Mouse (Mus musculus) frontal cortex, postnatal 25 days (tissue): ENCODE measurements at regions not wholly inside any gene's neighbourhood (a gene's known extent, or its start where the extent isn't known, plus 50 kb on each side); places are given as distances from the start of the nearest gene placed in this dataset.

Source experiments
- DNase-seq, 2 experiments: peaks; one replicate each; pipeline ENCODE4 v3.0.0; 2022; ENCODE audit warnings: low spot score in 2 of 2

DNA sequence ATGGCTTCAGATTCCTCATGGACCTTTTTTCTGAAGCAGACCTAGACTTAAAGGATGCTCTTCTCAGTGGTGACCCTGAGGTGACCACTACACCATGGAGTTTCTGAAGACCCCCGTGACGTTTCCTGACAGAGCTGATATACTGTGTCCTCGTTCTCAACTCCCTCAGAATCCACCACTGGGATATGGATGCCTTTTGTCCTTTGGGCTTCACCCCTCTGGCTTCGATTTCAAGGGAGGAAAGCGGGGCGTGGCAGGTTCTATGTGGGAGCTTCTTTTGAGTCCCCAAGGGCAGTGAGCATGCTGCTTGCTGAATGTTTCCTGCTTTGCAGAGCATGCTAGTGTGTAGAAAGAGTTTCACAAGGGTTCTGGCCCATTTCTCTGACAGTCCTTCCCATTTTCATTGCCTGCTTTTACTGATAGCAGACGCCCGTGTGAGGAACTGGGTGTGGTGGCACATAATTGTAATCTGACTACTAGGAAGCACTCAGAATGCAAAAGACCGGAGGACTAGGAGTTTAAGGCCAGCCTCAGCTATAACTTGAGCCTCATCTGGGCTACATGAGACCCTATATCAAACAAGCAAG lies 204.0 kb upstream of the Id2 start:
- DNase-seq: no peak

DNA sequence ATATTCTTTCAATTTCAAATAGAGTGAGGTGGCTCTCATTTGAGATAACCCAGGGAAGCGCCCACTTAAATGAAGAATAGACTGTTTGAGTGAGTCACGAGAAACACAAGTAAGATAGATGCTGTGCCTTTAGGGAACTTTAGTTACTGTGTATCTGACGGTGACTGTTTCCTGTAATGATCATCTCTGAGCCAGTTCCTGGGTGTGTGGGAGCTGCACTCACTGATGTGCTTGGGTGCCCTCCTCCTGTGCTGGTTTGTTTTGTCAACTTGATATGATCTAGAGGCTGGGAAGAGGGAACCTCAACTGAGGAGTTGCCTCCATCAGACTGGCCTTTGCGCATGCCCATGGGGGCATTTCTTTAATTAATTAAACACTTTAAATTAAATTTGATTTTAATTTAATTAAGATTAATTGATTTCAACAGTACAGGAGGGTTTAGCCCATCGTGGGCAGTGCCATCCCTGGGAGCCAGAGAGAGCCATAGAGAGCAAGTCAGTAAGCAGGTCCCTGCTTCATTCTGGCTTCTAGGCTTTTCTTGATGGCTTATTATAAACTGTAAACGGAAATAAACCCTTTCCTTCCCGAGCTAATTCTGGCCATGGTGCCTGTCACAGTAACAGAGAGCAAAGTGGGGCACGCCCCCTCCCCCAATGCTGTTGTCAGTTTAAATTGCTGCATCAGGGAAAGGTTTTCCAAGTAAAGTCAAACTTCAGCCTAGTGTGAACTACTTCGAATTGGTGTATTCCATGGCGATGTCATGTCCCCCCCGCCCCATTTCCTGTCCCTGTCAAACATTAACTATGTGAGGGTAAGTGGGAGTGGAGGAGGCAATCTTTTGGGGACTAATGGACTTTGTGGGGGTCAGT lies 202.9 kb upstream of the Id2 start:
- no peak for DNase-seq

DNA sequence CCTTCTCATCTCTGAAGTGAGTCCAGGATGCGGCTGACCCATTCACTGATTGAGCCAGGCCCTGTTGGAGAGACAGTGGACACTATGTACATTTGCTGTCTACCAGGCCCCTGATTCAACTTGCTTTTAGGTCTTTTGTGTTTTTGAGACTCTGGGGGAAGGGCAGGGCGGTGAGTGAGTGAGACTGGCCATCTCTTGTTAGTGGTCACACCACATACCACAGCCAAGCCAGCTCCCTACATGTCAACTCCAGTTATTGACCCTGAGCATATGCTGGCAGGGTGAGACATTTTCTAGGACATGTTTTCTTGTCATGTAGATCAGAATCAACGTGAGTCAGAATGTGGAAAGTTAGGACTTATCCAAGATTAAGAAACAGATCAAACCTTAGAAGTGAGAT lies 201.8 kb upstream of the Id2 start:
- no peak for DNase-seq

DNA sequence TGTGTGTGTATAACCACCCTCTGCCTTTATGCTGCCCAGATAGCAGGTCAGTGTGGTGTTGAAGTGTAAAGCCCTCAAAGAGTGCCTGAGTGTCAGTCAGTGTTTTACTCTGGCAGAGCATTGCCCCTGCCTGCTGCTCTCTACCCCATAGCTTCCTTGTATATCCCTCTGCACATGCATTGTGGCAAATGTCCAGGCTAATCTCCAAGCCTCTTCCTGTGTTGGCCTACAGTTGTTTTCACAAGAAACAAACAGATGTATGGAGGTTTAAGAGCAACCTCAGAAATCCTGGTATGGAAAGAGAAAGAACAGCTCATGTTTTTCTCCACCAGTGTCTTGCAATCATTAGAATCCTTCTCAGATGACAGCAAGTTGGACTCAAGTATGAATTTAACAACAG lies 201.0 kb upstream of the Id2 start:
- DNase-seq: no peak

DNA sequence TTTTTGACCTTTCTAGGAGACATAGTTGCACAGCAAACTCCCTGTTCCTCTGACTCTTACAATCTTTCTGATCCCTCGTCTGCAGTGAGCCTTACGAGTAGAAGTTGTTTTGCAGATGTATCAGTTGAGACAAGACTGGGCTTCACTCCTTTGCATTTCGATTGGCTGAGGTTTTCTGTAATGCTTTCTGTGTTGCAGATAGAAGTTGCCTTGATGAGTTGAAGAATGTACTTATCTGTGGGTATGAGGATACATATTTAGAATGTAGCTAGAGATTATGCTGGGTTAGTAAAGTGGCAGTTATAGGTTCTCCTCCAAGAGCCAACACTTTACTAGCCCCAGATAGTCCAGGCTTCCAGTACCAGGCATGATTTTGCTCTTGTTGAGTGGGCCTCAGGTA lies 199.7 kb upstream of the Id2 start:
- no peak for DNase-seq

DNA sequence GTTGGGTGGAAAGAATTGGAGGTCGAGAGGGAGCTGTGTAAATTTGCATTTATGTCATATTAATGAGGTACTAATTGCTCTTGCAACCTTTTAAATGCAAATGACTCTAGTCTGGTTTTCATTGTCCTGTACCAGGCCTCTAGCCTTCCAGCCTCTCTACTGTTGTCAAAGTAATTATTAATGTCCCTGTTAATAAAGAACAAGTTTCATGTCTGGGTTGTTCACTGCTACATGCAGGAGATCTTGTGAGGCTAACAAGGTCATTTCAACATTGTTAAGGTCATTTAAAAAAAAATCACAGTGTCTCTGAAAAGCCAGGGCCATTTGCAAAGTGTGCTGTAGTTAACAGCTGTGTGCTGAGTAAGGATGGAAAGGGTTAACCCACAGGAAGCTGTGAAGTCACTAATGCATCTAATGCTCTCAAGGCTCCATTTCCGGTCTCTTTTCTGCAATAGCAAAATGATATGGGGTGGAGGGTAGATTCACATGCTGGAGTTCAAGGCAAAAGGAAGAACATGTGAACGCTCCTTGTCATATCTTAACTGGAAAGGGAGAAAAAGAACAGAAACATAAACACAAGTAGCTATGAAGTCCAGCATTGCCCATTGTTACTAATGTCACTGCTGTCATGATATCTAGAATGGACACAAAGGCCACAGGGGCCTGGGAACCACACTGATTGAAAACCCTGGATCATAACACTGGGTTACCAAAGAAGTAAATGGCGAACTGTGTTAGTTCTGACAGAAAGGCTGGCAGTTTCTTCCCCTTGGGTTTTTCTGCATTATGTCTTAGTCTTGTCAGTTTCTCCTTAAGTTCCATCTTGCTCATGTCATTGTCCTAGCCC lies 197.5 kb upstream of the Id2 start:
- DNase-seq: no peak

DNA sequence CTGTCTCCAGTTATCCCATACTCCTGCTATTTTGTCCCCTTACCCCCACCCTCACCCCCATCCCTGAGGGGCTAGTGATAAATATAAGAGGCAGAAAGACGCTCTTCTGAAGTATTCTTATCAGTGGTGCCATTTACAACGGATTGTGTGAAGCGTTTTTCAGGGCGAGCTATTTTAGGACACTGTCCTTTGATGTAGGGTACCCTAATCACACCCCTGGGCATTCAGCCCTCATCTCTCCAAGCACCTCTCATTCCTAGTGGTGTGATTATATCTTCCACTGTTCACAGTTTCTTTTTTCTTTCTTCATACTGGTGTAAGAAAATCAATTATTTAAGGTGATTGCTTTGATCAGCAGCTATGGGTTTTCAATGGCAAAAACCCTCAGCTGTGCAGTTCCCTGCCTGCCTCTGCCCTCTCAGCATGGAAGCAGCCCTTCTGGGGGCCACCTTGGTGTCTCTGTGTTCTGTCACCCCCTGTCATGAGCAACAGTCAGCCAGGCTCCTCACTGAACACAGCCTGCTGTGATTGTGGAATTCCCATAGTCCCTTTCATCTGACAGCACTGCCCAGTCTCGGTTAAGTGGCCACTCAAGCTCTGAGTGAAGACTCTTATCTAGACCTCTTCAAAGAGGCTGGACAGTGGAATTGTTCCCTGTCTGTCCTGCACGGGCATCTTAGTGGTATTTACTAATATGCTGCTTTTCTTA lies 196.7 kb upstream of the Id2 start:
- no peak for DNase-seq

DNA sequence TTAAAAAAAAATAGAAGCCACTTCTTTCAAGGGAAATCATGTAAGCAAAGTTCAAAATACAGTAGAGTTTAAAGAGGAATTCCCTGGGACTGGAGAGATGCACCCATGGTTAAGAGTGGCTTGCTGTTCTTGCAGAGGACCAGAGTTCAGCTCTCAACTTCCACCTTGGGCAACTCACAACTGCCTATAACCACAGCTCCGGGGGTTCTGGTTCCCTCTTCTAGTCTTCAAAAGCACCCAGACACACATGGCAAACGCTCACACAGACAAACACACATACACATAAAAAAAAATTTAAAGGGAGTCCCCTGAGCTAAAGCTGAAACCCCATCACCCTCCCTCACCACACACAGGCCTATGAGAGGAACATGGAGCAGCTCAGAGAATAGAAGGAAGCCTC lies 192.4 kb upstream of the Id2 start:
- no peak for DNase-seq

DNA sequence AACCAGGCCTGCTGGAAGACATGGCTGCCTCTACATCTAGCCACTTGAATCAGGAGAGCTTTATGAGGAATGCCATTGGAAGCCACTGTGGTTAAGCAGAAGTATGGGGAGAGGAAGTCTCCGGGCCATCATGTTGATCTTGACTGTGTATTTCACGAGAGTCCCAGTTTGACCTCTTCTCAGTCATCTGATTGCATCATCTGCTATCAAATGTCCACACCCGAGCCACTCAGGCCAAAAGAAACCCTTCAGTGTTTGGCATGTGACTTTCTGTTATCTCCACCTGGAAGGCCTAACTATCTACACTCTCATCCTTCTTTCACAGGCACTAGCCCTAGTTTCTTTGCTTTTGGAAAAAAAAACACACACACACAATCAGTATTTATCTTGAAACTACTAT lies 186.9 kb upstream of the Id2 start:
- DNase-seq: no peak

DNA sequence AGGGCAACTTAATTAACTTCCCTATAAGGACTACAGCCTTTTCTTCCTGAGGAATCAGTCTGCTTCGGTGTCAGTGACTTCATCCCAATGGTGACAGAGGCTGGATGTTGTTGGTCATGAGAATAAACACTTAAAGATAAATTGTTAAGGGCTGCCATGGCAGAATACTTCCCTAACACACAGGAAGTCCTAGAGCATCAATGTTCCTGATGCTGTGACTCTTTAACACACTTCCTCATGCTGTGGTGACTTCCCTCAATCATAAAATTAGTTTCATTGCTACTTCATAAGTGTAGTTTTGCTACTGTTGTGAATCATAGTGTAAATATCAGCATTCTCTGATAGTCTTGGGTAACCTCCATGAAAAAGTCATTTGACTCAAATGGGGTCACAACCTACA lies 184.5 kb upstream of the Id2 start:
- no peak for DNase-seq

DNA sequence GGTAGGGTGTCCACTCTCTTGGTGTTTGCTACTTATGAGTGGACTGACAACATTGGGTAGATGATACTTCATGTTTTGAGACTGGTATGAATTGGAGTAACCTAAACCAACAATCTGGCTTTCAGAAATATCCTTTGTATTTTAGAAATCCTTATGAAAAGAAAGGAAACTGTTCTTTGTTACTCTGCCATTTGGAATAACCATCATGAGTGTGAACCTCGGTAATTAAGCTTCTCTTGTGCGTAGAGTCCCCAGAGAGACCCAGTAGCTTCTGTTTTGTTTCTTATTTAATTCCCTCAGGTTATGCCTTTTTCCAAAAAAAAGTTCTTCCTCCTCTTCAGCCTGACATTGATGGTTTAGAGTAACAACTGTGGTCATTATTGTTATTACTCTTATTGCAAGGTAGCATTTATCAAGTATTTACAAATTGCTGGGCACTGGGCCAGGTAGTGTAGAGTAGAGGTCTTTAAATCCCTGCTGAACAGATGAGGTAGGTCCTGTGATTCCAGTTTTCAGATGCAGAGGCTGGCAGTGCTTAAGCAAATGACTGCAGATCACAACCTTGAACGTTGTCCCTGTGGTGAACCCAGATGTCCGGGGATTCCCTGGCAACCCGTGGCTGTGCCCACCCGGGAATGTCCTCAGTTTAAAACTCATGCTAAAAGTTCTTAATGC lies 176.8 kb upstream of the Id2 start:
- no peak for DNase-seq

DNA sequence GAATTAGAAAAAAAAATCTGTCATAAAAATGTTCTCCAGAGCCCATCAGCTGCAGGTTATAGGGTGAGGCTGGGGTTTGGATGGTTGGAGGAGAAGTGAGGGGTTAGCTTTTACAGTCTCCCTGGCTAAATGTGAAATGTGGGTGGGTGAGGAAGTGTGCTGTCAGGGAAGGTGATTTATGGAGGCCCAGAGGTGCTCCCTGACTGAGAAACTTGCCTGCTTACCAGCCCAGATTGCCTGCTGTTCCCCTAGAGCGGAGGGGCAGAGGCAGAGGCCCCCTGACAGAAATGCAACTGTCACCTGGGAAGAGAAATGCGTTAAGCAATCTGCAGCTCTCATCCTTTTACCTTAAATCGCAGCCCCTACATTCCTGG lies 175.8 kb upstream of the Id2 start:
- no peak for DNase-seq

DNA sequence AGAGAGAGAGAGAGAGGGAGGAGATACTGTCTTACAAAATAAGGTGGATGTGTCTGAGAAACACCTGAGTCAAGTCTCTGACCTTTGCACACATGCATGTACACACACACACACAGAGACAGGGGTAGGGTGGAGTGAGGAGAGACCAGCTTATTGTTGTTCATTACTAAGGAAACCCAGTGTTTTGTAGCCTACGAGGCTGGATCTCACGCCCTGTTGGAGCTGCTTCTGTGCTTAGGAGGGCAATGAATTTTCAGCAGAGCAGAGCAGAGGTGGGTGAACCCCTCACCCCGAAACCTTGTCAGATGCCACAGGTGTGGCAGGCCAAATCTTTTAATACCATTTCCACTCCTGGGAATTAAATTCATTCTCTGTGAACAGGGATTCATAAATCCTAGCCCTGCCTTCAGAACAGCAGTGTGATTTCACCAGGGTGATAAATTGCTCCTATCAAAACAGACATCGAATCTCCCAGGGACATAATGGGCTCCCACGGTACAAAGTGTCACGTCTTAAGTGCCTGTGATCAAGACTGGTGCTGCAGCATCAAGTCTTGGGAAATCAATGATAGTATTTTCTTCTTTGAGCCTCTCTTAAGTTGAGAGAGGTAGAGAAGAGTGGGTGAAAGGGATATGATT lies 175.3 kb upstream of the Id2 start:
- no peak for DNase-seq

DNA sequence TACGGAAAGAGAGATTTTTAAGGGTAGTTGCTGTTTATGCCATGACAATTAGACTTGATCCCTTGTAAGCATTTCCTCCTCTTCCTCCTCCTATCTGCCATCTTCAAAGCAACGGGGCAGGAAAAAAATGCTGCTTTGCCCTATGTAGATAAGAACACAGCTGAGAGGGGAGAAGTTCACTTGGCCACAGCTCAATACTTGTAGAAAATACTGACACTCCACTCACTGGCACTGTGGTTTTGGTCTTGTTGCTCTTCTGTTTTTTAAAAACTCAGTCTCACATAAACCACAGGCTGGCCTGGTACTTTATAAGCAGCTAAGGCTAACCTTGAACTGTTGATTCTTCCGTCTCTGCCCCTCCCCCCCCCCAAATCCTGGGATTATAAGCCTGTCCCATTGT lies 172.9 kb upstream of the Id2 start:
- no peak for DNase-seq

DNA sequence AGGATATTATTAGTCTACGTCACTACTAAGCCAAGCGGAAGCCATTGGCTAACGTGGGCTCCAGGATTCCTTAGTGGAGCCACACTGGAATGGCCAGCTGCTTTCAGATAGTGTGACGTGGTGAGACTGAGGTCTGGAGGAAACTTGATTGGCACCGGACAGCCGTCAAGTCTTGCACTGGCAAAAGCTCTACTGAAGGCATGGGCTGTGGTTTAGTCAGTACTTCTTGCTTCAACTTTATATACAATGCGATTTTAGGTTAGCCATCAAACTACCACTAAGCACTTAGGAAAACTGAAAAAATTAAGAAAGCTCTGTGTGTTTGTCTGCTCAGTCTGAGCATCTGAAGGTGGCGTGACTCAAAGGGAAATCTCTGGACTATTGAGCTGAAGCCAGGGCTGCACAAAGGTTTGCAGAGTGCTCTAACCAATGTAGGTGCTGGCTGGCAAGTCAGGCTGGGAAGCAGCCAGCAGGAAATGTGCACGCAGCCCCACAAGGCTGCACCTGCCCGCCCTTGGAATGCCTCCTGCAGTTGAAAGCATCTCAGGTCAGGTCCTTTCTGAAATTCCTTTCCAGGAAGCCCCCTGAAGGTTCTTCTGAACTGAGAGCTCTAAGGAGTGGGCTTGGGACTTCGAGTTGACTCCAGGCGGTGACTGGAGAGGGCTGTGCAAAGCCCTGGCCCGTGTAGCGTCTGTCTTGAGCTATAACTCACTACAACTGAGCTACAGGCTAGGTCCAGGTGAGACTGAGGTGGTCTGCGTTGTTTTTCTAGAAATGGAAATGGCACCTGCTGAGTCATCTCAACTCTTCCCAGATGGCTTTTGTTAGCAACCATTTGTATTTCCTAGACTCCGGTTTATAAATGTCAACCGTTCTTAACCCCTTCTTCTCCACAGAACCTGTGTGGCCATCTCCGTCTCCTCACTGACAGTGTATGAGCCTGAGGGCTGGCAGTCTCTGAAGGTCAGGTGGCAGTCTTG lies 172.2 kb upstream of the Id2 start:
- DNase-seq: no peak

DNA sequence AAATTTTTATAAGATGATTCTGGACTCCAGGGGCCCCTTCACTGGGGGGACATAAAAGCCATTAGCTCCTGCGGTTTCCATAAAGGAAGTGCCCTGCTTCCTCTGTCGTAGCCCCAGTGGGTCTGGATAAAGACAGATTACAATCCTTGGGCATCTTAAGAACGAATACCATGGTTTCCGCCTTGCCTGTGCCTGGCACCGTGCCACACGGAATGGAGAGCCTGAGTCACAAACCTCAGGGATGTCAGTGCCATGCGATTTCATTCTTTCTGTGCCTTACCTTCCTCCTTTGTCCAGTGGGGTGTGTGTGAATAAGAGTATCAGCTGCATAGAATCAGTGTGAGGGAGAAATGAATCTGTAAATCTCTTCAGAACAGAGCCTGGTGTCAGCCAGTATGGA lies 171.4 kb upstream of the Id2 start:
- no peak for DNase-seq

DNA sequence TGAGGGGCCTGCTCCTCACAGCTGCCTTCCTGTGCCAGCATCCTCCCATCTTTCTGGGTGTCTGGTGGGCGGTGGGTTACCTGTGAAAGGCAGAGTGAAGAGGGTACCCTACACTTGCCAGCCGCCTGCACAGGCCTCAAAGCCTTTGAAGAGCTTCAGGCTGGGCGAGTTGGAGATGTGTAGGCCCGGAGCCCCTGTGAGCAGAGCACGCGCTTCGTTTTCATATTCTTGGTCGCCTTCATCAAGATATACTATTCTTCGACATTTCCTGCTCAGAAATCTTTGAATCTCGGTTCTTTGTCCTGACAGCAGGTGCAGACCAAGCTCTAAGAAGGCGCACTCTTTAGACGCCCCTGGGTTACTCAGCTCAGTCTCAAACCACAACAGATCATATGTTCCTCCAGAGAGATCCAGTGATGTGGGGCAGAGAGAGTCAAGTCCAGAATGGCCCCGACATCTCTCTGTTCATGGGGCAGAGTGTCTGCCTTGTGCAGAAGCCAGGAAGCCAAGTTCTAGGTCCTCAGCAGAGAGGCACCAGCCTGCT lies 170.7 kb upstream of the Id2 start:
- DNase-seq: no peak

DNA sequence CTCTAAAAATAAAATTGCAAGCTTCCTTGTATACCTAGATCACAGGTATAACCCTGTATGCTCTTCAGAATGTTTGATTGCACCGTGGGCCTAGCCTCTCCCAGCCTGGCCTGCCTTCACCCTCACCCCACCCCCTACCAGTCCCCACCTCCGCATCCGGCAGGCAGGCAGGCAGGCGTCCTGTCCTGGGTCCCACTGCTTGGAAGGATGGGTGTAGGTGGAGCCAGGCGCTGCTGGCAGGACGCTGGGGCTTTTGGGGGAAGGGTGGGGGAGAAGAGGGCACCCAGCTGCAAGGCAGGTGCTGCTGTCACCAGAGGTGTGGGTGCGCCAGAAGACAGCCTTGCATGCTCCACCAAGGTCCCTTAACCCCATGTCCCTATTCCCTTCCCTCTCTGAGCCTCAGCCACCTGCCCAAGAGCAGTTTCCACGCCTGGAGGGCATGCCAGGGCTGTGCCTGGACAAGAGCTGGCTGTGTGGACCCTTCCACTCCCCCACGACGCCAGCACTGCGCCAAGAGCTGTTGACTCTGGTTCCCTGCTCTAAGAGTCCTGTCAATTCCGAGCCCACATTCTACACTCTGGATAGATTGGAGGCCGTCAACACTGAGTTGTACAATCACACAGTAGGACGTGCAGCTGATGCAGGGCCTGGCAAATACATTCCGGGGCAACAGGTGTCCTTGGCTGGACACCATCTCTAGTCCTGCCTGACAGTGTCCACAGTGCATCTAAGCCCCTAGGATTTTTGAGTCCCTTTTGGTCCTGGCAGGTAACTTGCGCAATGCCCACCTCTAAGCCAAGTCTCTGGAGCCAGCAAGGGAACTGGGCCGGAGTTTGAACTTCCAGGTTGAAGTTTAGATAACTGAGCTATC lies 170.0 kb upstream of the Id2 start:
- no peak for DNase-seq
